In the genomic region with DNA sequence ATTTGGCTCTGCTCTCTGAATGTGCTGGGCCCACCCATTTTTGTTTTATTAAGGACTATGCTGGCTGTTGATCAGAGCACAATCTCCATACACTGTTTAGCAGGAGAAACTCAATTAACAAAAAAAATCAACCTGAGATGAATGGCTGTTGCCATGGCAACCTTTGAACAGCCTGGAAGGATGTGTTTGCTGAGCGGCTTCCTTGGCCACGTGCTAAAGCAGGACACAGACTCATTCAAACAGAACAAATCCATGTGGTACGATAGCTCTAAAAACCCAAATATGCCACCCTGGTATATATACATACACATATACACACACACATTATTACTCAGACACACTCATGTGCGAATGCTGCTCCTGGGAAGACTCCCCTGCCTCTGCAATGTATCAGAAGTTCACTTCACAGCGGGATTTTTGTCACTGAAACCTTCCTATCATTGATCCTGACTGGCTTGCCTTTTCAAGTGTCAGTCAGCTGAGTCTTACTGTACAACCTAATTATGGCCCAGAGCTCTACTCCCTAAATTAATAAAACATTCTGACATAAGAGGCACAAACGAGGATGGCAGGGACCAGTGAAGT, we compare ENCODE assay signal across 13 mouse cellular contexts.
DNase-seq lines count a peak whose midpoint lies in the region; ATAC-seq and TF ChIP-seq lines count a peak whose summit lies in the region.
"Had no signal": no experiment of that assay in that cellular context is flagged by ENCODE, and none has a peak within 500 bp of the region (broad histone marks: within the 10 kb centered on the region; RNA-seq: fewer than 3 reads in every experiment).

No protein-coding gene starts in this region.

- no peaks in the 10 kb centered on the region for H3K9me3 ChIP-seq in forebrain, embryonic 11.5 days (ENCODE audit: control insufficient read depth, low read length)
- no peaks in the 10 kb centered on the region for H3K9me3 ChIP-seq in neural tube, embryonic 11.5 days (ENCODE audit: control insufficient read depth, low read length)
- H3K9me3 ChIP-seq in kidney, embryonic 14.5 days (ENCODE audit: control insufficient read depth, low read length) = no peaks in the 10 kb centered on the region
- H3K9me3 ChIP-seq: heart, embryonic 10.5 days; megakaryocyte, embryonic 14.5 days had no signal

- 42% methylated on average over 6 of the region's 6 CpGs for WGBS in forebrain, embryonic 11.5 days
- 59% methylated on average over 6 of the region's 6 CpGs for WGBS in neural tube, embryonic 11.5 days
- WGBS in kidney, embryonic 14.5 days = 56% methylated on average over 6 of the region's 6 CpGs

- 0 out of 2 replicates have a peak, but pooled peaks cover 1% of the 10 kb centered on the region for H3K4me1 ChIP-seq in forebrain, embryonic 11.5 days (replicated peaks; ENCODE audit: control insufficient read depth, insufficient read depth, low read length)
- no peaks in the 10 kb centered on the region; the same call in 1 of the 2 replicates for H3K4me1 ChIP-seq in neural tube, embryonic 11.5 days (ENCODE audit: control insufficient read depth, insufficient read depth, low read length)
- no peaks in the 10 kb centered on the region for H3K4me1 ChIP-seq in kidney, embryonic 14.5 days (ENCODE audit: control insufficient read depth, insufficient read depth, low read length)
- H3K4me1 ChIP-seq: heart, embryonic 10.5 days; megakaryocyte, embryonic 14.5 days had no signal

- no peak overlapping the region for H3K27ac ChIP-seq in forebrain, embryonic 11.5 days (ENCODE audit: low read depth, low read length)
- no peak overlapping the region for H3K27ac ChIP-seq in neural tube, embryonic 11.5 days (ENCODE audit: low read depth, low read length)
- no peak overlapping the region for H3K27ac ChIP-seq in kidney, embryonic 14.5 days (ENCODE audit: low read depth, low read length)
- H3K27ac ChIP-seq: heart, embryonic 10.5 days had no signal

- H3K4me2 ChIP-seq in forebrain, embryonic 11.5 days (ENCODE audit: low read depth, low read length, severe bottlenecking) = no peak overlapping the region
- H3K4me2 ChIP-seq in neural tube, embryonic 11.5 days (ENCODE audit: low read depth) = no peak overlapping the region
- no peak overlapping the region for H3K4me2 ChIP-seq in kidney, embryonic 14.5 days (replicated peaks; ENCODE audit: low read depth, low read length)

- H3K27me3 ChIP-seq in forebrain, embryonic 11.5 days (ENCODE audit: control insufficient read depth, insufficient read depth, low read length) = no peaks in the 10 kb centered on the region
- H3K27me3 ChIP-seq in neural tube, embryonic 11.5 days (ENCODE audit: control insufficient read depth, insufficient read depth, low read length) = no peaks in the 10 kb centered on the region
- no peaks in the 10 kb centered on the region for H3K27me3 ChIP-seq in kidney, embryonic 14.5 days (ENCODE audit: control insufficient read depth, insufficient read depth, low read length)
- H3K27me3 ChIP-seq: megakaryocyte, embryonic 14.5 days had no signal

- H3K36me3 ChIP-seq in forebrain, embryonic 11.5 days (ENCODE audit: control insufficient read depth, insufficient read depth, low read length) = no peaks in the 10 kb centered on the region
- H3K36me3 ChIP-seq in neural tube, embryonic 11.5 days (ENCODE audit: control insufficient read depth, insufficient read depth, low read length) = no peaks in the 10 kb centered on the region
- no peaks in the 10 kb centered on the region for H3K36me3 ChIP-seq in kidney, embryonic 14.5 days (ENCODE audit: control insufficient read depth, insufficient read depth, low read length)
- H3K36me3 ChIP-seq: heart, embryonic 10.5 days had no signal

- TF ChIP-seq POLR2A in brain, embryonic 14.5 days (IDR thresholded peaks at IDR 0.05; ENCODE audit: borderline replicate concordance, extremely low read depth, insufficient read depth, insufficient read length, poor library complexity, severe bottlenecking) = no peak

- ATAC-seq in forebrain, embryonic 11.5 days (replicated peaks; ENCODE audit: low FRiP score) = peak; percentile 86
- no peak for ATAC-seq in neural tube, embryonic 11.5 days (ENCODE audit: insufficient read depth, low FRiP score, low TSS enrichment)
- no peak for ATAC-seq in kidney, embryonic 14.5 days (ENCODE audit: low FRiP score, low TSS enrichment)

- no peak overlapping the region for H3K9ac ChIP-seq in forebrain, embryonic 11.5 days (ENCODE audit: low read length)
- no peak overlapping the region for H3K9ac ChIP-seq in neural tube, embryonic 11.5 days (ENCODE audit: low read length)
- no peak overlapping the region for H3K9ac ChIP-seq in kidney, embryonic 14.5 days (ENCODE audit: low read depth, low read length)

- TF ChIP-seq CTCF in brain, embryonic 14.5 days (IDR thresholded peaks at IDR 0.05; ENCODE audit: borderline replicate concordance, extremely low read depth, insufficient read depth, insufficient read length) = no peak

- no peak overlapping the region for H3K4me3 ChIP-seq in forebrain, embryonic 11.5 days (ENCODE audit: low read depth, low read length)
- H3K4me3 ChIP-seq in neural tube, embryonic 11.5 days (ENCODE audit: low read depth, low read length) = no peak overlapping the region
- H3K4me3 ChIP-seq in kidney, embryonic 14.5 days (ENCODE audit: low read length) = no peak overlapping the region
- H3K4me3 ChIP-seq: erythroblast, embryonic 14.5 days; heart, embryonic 10.5 days; megakaryocyte, embryonic 14.5 days had no signal

- peak; percentile 93 for DNase-seq in brain, embryonic 14.5 days (ENCODE audit: low read depth)
- DNase-seq in forebrain, embryonic 11.5 days (ENCODE audit: low spot score) = peak; percentile 64
- DNase-seq in layer of hippocampus, adult 8-10 months (ENCODE audit: low spot score in 2 of 2) = peak; percentile 36 to 47
- peak; percentile 48 for DNase-seq in neural tube, embryonic 11.5 days (ENCODE audit: low spot score)
- no peak for DNase-seq in thymus, postnatal 10 days (ENCODE audit: low spot score in 2 of 2)
- DNase-seq in cerebellum, adult 8-10 months = no peak
- no peak for DNase-seq in adrenal gland, postnatal 36 days
- DNase-seq: kidney, adult 2 months; liver had no signal

Comparison
In these comparisons a context has a peak if more than half of its experiments do, and no peak if none do; other contexts are left out.
1. DNase-seq: peak in brain, embryonic 14.5 days (single experiment), forebrain, embryonic 11.5 days (single experiment), layer of hippocampus, adult 8-10 months (2 of 2) and neural tube, embryonic 11.5 days (single experiment); none in thymus, postnatal 10 days (0 of 2), cerebellum, adult 8-10 months (single experiment) and adrenal gland, postnatal 36 days (0 of 2).